Mouse (Mus musculus): ENCODE measurements around the gene Enkur.

The Enkur gene

DNA sequence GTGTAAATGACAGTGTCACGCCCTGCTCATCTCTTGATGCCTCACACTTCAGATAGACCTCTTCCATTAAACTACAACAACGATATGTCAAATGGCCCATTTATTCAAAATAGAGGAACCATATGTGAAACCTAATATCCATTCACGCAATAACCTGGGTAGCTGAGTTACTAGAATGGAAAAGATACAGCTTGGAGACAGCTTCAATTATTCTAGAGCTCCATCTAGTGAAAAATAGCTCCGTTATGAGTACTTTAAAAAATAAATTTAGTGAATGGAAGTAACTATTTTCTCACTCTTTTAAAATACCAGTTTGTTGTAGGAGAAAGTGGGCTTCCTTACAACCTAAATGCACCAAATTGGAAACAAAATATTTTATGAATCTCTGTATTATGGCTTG, 16.6 kb downstream of the Enkur start:
- DNase-seq (ENCODE audit: low read depth, low spot score) = no peak

DNA sequence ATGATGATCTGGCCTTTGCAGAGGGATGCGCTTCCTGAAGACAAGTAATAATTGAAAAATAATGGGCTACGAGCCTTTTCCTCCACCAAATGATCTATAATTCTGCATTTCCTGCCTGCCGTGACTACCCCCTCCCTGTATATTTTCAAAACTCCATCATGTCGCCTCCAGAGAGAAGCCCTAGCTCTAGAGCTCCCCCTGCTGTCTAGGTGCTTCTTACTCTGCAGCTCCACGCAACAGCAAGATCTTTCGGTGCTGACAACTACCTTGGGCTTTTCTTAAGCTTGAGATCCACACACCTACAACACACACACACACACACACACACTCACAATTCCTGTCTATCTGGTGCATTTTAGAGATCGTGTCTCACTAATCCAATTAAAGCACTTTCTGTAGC, 17.6 kb downstream of the Enkur start:
- peak; percentile 22 for DNase-seq (ENCODE audit: low read depth, low spot score)

DNA sequence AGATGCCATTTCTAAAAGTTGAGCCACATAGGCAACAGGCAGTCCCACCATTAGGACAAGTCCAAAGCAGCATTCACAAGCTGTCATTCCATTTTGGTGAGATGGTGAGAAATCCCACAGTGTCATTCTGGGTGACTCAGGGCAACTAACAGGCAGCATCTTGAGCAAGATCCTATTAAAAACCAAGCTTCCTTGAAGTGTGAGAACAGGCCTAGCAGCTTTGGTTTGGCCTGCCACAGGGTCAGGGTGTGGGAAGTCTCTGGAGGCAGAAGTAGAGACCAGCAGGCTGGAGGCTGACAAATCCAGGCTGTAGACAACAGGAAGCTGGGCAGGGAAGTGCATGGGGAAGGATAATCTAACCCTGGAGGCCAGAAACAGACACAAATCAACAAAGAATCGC, 22.4 kb downstream of the Enkur start:
- DNase-seq (ENCODE audit: low read depth, low spot score) = no peak

DNA sequence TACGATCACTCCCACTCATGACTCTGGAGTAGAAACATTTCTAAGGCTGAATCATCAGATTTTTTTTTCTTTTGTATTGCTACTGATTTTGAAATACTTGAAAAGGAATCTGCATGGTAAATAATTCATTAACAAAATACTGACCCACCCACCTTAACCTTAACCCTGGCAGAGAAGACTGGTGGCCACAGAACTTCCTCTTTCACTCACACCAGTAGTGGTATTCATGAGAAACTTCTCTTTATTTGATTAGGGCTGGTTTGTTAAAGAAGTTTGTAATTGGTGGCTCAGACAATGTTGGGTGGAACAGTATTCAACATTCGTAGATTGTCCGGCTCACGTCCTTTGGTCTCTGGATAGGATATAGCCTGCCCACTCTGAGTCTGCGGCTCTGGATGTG, 26.0 kb downstream of the Enkur start:
- no peak for DNase-seq (ENCODE audit: low read depth, low spot score)

DNA sequence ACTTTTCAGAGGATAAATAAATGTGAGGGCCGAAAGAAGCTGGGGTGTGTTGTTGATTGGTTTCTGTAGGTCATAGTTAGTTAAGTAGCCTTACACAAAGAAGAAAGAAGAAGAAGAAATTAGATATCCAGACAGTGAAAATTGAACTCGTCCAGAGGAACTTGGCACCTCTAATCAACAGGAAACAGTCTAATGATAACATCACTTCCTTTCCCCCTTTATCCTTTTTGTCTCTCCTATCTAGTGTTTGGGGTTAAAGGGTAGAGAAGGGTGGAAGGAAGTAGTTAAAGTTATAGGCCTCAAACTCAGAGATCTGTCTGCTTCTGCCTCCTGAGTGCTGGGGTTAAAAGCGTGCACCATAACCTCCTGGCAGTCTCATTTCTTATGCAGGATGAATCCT, 32.4 kb downstream of the Enkur start:
- DNase-seq (ENCODE audit: low read depth, low spot score) = no peak

DNA sequence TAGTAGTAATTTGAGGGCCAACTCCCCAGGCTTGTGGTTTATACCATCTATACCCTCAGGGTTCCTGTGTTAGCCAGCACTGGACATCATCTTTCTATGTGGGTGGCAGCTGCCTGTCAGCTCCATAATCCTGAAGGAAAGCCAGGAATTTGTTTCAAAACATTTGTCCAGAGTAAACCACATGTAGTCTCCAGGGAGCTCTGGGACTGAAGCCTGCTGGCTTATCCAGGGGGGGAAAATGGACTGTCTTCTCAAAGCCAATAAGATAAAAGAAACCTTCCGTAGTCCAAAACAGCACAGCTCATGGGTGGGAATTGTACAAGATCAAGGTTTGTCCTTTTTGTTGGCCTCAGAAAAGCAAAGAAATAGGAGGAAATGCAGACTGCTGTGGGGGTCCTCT, 37.2 kb downstream of the Enkur start:
- no peak for DNase-seq (ENCODE audit: low read depth, low spot score)

DNA sequence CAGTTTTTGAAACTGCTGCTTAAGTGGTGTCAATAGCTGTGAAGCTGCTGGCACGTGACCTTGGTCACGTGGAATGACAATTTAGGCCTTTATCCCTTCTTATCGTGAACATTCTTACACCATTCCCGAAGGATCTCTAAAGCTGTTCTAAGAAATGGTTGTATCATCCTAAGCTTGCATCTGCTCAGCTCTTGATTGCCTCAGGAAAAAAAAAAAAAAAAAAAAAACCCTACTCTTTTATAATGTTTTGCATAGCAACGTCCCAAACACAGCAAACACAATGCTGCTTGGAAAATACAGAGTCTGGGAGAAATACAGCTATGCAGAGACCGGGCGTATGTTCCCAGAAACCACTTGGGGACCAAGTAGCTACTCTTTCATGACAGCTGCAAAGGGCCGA, 40.9 kb downstream of the Enkur start:
- no peak for DNase-seq (ENCODE audit: low read depth, low spot score)

DNA sequence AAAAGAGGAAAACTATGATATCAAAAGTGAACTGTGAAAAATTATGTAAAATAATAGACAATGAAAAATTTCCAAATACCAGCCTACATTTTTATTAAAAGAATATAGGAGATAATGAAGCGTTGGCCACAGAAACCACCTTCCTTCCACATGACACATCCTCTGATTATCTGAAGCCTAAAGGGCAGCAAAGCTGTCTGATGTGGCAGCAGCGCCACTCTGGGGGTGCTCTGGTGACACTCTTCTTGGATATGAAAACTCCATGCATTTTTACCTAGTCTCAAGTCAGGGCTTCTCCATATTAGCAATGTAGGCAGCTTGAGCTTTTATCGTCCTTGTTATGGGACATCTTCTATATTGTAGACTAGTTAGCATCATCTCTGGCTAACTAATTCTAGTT, 51.7 kb downstream of the Enkur start:
- DNase-seq (ENCODE audit: low read depth, low spot score) = no peak

DNA sequence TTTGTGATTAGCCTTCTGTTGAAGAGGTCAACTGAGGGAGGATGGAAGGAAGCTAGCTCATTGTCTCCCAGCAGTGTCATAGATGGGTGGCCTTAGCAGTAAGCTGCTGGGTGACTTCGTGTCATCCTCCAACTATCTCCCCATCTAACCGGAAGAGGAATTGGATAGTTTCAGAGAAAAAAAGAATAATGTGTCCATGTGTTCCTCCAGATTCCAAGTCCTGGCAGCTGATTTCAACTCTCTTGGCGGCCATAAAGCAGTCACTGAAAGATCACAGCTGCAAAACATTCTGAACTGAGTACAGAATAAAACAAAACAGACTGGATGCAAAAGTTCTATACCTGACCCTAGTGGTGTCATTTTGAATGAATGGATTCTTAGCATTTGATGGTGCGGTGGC, 58.0 kb downstream of the Enkur start:
- no peak for DNase-seq (ENCODE audit: low read depth, low spot score)

DNA sequence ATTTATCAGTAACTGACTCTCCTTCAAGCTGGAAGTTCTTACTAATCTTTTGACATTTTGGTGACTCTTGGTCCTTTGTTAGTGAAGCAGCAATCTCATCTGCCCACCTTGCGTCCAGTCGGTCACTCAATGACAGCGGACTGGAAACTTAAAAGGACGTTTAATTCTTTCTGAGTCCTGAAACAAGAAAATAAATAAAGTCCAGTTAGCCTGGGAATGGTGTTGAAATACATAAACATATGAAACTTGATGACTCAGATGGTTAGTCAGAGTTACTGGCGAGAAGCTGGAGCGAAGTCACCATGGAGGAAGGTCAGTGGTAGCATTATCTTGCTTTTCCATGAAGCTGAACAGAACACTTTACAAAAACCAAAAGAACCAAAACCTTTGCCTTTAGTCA, 58.7 kb downstream of the Enkur start:
- DNase-seq (ENCODE audit: low read depth, low spot score) = no peak

DNA sequence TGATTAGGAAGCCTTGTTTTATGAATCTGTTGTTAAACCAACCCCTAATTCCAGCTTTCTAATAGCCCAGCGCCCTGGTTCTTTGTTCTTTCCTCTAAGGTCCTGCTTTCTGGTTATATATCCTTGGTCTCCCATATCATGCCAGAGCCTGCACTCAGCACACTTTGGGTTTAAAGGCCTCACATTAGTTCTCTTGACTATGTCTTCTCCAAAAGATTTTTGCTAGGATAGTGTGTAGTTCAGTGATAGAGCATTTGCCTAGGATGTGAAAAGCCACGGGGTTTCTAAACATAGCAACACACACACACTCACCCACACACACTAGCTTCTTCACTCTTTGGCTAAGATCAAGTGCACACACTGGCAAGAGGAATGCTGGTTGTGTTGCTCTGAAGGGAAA, 62.5 kb downstream of the Enkur start:
- peak; percentile 13 for DNase-seq (ENCODE audit: low read depth, low spot score)

DNA sequence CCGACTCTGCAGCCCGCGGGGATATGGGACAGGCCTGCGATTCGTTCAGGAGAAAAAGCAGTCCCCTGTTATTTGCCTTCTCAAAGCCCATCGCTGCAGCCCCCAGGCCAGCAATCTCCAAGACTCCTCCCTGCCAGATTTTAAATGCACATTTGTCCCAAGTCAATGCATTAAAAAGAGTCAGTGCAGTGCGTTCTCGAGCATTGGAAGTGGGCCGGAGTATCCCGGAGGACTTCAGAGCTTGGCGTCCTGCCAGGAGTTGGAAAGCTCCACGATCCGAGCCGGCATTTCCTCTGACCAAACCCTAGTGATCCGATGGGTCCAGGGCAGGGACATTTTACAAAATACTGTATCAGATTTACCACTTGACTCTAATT, 63.0 kb downstream of the Enkur start:
- DNase-seq (ENCODE audit: low read depth, low spot score) = peak; percentile 70

DNA sequence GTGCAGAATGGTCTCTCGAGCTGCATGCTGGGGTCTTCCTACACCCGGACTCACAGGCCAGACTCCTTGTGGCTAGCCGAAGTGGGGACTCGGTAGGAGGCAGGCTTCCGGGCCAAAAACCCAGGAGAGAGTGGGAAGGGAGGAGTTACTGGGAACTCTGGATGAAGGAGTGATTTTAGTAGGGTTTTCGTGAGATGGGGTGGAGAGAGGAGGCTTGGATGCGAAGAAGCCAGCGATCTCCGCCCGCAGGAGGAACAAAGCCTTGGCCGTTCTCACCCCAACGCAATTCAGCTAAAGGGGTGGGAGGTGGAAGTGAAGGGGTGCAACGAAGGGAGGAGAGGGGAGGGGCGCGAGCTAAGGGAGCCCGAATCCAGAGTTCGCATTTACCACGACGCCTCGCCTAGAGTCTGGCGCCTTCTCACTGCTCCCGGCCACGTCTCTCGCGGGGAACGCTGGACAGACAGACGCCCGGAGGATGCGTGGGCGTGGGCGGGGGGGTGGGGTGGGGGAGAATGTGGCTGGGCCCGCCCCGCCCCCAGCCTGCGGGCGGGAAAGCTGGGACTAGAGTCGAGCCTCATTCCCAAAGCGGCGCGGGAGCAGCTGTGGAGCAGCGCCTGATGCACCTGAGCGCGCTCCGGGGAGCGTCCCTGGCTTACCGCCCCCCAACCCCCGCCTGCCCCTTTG, 63.5 kb downstream of the Enkur start:
- DNase-seq (ENCODE audit: low read depth, low spot score) = peak; percentile 65

DNA sequence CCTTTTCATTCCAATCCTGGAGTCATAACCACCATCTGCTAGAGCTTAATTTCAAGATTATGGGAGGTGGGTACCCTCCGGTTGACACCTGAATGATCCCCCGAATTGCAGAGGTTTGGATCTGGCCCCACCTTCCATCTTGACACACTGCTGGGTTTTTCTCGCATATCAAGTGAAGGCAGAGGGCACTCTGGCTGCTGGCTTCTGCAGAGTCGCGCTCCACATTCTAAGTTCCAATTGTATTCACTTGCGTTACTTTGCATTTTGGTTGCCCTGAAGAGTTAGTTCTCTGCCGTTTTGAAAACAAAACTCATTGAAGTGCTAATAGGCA, 64.0 kb downstream of the Enkur start:
- DNase-seq (ENCODE audit: low read depth, low spot score) = no peak
